Mouse (Mus musculus): ENCODE data around the gene Dars2. TPM values are rescaled to one million over a fixed set of nuclear protein-coding genes. Genes with fewer than 3 reads are reported as not detected.
"Not testable (repeated sequence)": the region's sequence is repeated elsewhere in the genome, so short reads cannot be mapped to it uniquely, and the experiment has no call there.

The Dars2 gene
- total RNA-seq, 1 experiment from 2014 or later, result 11.5 TPM

DNA sequence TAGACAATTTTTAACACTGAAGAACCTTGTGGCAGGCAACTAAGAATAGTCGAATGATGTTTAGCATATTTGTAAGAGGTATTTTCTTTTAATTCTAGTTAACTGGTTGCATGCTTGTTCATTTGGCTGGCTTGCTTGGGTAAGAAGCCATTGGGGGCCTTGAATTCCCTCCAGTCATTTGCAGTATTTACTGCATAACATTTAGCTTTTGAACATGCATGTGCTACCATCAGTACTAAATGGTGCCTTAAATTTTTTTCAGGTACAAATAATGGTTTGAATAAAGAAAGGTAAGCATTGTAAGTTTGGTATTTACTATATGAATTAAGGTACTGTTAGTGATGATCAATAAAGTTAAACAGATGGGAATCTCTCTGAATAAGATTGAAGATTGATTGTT, 33.4 kb downstream of the Dars2 start:
- ATAC-seq (ENCODE audit: extremely low read depth, insufficient number of reproducible peaks, low FRiP score, poor library complexity, severe bottlenecking), result no peak

DNA sequence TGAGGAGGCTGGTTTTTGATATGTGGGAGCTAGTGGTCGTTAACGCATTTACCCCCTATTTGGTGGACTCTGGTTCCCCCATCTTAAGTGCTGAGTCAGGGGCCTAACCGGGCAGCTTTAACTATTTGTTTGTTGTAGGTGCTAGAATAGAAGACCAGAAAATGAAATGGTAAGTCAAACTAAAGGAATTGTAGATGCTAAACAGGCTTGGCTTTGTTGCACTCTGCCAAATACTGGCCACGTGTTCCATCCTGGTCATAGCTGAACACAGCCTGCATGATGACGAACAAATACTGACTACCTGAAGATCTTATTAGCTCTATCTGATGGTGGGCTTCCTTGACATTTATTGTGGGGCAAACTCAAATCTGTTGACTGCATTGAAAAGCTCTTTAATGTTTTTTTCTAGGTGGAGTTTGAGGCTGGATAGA, 34.0 kb downstream of the Dars2 start:
- no peak for ATAC-seq (ENCODE audit: extremely low read depth, insufficient number of reproducible peaks, low FRiP score, poor library complexity, severe bottlenecking)

DNA sequence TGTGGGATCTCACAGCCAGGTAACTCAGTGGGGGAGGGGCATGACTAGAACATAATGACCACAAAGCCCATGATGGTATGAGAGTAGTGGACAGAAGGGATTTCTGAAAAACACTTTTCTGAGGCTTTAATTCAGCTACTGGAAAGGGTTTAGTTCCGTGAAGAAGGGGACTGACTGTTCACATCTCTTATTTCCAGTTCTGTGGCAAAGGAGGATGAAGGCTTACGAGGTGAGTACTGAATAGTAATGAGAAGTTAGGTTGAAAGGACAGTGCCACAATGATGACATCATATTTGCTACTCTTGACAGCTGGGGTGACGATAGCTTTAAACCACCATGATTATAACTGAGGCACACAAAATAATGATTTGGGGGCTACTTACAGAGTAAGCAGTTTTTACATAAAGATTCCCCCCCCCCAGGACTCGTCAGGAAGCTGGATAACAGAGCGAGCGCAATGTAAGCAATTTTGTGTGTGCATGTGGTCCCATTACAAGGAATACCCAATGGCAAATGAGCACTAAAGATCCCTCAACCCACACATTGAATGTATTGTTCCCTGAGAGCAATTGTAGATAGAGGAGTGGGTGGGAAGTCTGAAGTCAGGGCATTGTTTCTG, 34.6 kb downstream of the Dars2 start:
- no peak for ATAC-seq (ENCODE audit: extremely low read depth, insufficient number of reproducible peaks, low FRiP score, poor library complexity, severe bottlenecking)

DNA sequence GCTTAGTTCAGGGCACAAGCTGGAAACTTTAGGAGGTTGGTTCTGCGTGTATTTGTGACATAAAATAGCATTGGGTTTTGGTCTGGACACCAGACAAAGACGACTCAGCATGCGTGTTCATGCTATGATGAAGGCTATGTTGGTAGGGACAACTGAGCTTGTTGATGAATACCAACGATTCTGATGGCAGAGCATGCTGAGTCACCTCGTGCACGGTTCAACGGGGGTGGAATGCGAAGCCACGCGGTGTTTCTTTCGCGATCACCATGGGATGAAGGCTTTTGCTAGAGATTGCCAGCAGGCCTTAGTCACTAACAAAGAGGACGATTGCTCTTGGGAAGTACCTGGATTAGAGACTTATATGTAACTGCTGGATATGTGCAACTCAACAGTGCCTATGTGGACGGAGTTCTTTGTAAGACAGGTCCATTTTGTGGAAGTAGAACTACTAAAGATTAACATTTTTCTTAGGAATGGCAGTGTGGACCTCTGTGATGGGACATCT, 35.1 kb downstream of the Dars2 start:
- ATAC-seq (ENCODE audit: extremely low read depth, insufficient number of reproducible peaks, low FRiP score, poor library complexity, severe bottlenecking), result peak; percentile 9

DNA sequence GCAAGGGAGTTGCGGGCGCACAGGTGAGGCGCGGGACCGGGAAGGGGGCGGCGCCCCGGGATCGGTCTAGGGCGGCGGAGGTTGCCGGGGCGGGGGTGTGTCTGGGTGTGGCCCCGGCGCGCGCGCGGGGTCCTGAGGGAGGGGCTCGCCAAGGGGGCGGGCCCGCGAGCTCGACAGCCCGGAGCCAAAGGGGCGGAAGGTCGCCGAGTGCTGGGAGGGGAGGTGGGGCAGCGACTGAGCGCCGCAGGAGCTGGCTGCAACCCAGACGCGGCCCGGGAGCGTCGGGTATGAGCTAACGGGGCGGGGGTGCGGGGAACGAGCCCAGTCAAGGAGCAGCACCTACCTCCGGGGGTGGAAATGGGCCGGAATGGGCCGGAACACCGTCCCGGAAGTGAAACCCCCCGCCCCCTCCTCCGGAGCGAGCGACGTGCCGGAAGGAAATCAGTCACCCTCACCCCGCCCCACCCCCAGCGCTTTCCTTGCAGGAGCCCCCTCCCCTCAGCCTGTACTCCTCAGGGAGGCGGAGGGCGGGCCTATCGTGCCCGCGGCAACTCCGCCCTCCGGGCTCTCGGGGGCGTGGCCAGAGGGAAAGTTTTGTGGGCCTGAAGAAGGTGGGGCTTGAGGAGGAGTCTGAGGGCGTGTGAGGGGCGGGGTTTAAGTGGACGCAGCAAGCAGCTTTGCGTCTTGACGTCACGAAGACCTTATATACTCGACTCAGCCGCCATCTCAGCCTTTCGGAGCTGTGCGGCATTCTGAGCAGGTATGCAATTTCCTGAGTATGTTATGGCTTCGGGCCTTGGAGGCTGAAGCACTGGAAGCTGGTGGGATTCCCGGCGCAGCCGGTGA, 35.8 kb downstream of the Dars2 start, which contains the start of gene Zbtb37:
Zbtb37 (minus strand) TSS at position 415 of the 846 bp plus-strand sequence.
- peak; percentile 91 for ATAC-seq (ENCODE audit: extremely low read depth, insufficient number of reproducible peaks, low FRiP score, poor library complexity, severe bottlenecking)

DNA sequence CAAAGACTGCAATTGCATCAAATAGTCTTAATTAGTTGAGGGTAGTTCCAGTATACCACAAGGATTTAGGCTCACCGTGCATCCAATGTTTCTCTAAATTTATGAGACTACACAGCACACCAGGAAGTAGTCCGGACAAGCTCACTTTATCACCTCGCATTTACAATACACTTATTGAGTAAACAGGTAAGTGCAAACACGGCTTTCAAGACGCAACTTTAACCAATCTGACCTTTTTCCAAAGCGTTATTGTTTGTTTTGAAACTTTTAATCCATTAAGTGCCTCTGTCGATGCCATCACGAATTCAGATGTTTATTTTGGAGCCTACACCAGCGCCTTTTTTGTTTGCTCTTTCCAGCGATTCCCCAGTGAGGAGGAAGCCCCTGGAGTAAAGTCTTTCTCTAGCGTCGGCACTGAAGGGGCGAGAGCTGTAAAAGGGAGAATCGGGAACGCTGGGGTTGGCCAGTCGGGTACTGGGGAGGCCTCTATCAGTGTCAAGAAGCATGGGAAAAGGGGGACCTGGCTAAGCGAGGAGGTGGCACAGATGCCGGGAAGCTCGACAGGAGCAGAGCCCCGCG, 36.5 kb downstream of the Dars2 start:
- ATAC-seq (ENCODE audit: extremely low read depth, insufficient number of reproducible peaks, low FRiP score, poor library complexity, severe bottlenecking), result no peak

DNA sequence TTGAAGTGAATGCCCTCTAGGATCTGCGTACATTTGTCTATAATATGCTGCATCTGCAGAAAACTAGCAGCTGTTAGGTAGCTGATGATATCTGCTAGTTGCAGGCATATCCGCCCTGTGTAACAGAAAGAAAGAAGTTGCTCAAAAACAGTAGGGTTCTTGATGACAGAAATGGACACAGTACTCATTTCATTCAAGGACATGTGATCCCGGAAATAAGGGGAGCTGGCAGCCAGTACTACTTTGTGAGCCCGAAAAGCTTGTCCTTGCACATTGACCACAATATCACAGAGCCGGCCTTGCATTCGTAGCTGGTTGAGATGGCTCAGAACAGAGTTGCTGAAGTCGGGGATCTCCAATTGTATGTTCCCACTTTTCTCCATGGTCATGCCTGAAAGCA, 38.1 kb downstream of the Dars2 start:
- no peak for ATAC-seq (ENCODE audit: extremely low read depth, insufficient number of reproducible peaks, low FRiP score, poor library complexity, severe bottlenecking)

DNA sequence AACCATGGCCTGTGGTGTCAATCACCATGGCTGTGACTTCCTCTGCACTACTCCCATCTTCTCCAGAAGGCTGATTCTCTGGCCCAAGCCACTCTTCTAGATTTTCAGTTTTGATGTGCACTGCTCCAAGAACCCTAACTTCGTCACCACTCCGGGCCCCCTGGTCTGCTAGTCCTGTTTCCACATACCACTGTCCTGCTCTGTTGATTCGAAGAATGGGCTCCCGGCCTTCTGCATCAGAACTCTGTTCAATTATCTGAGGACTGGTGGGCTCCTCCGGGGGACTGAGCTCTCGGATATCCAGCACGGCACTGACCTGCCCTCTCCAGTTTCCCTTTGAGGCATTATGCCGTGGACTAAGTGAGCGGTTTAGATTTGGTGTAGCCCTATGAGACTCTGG, 38.6 kb downstream of the Dars2 start:
- no peak for ATAC-seq (ENCODE audit: extremely low read depth, insufficient number of reproducible peaks, low FRiP score, poor library complexity, severe bottlenecking)

DNA sequence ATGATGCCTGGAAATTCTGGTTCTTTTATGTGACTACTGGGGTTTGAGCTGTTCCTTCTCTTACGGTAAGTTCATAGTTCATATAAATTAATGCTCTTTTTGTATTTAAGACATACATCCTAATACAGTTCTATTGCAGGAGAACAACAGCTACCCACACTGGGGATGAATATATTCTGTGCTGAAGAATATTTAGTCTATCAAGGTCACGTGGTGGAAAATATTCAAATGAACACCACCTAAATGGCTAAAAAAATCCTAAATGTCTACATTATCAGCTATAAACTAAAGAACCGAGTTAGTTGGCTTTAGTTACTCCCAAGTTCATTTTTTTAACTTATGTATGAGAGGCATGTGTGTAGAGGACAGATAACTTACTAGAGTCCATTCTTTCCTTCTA, 40.4 kb downstream of the Dars2 start:
- no peak for ATAC-seq (ENCODE audit: extremely low read depth, insufficient number of reproducible peaks, low FRiP score, poor library complexity, severe bottlenecking)

DNA sequence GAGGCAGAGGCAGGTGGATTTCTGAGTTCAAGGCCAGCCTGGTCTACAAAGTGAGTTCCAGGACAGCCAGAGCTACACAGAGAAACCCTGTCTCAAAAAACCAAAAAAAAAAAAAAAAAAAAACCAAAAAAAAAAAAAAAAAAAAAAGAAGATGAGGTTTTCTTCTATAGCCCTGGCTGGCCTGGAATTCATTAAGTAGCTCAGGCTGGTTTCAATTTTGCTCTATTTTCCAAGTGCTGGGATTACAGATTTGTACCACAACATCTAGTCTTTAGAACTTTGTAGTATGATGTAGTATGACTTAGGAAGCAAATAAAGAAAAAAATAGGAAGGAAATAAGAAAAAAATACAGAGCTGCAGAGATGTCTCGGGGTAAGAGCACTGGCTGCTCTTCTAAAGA, 42.0 kb downstream of the Dars2 start:
- ATAC-seq (ENCODE audit: extremely low read depth, insufficient number of reproducible peaks, low FRiP score, poor library complexity, severe bottlenecking), result not testable (repeated sequence)

DNA sequence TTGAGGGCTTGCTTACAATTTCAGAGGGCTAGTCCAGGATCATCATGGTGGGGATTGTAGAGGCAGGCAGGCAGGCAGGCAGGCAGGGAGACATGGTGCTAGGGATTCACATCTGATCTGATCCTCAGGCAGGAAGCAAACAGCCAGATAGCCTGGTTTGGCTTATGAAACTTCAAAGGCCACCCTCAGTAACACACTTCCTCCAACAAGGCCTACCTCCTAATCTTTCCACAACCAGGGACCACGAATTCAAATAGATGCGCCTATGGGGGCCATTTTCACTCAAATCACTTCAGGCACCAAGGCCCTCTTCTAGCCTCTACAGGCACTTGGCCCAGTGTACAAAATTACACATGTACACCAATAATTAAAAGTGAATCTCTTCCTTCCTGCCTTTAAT, 43.3 kb downstream of the Dars2 start:
- no peak for ATAC-seq (ENCODE audit: extremely low read depth, insufficient number of reproducible peaks, low FRiP score, poor library complexity, severe bottlenecking)

DNA sequence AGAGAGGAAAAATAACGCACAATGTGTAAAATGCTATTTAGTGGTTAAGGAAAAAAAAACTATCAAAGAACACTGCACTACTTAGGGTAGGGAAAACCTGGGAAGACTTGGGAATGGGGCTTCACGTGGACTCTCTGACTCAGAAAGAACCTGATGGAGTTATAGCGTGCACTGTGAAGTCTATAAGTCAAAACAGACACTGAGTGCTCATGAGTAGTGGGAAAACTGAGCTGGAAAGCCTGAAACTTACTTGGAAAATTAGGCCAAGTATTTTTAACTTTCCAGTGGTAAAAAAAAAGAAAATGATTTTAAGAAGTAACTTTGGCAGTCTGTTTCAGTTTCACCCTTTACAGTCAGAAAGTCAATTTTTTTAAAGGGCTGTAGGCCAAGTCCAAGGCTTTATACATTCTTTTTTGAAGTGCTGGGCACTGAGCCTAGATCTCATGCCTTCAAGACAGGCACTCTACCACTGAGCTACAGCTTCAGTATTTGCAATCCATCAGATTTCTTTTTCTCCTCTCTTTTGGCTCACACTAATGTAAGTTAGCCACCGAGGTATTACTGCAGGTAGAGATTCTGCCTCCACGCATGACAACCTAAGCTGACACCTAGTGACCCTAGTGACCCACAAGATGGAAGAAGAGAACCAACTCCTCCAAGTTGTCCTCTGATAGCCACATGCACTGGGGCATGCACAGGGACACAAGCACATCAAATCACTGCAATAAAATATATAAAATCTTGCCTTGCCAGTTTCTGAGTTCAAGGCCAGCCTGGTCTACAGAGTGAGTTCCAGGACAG, 44.8 kb downstream of the Dars2 start:
- ATAC-seq (ENCODE audit: extremely low read depth, insufficient number of reproducible peaks, low FRiP score, poor library complexity, severe bottlenecking), result no peak

DNA sequence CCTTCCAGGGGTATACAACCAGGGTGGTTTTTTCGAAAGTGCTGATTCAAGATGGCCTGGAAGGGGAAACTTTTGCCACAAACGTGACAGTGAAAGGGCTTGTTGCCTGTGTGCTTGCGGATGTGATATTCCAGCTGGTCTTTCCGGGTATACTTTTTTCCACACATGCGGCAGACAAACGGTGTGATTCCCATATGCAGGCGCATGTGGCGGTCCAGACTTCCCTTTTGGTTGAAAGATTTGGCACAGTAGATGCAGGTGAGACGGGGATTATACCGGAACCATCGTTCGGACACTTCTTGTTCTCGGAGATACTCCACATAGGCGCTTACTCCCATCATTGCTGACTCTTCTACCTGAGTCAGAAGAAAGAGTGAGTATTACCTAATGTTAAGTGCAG, 50.4 kb downstream of the Dars2 start:
- ATAC-seq (ENCODE audit: extremely low read depth, insufficient number of reproducible peaks, low FRiP score, poor library complexity, severe bottlenecking), result no peak

DNA sequence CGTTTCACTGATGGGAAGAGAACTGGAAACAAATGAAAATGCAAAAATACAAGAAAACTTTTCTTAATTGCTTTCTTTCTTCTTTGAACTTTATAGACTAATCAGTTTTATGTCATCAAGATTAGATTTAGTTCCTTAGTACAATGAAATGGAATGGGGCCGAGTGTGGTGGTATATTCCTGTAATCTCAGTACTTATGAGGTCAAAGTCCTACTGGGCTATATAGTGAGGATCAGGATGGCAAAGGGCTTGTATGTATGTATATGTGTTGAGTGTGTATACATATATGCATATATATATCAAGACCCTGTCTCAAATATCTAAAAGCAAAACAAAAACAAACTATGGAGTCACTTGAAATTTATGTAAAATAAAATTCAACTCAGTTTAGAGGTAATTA, 54.1 kb downstream of the Dars2 start:
- ATAC-seq (ENCODE audit: extremely low read depth, insufficient number of reproducible peaks, low FRiP score, poor library complexity, severe bottlenecking), result no peak

DNA sequence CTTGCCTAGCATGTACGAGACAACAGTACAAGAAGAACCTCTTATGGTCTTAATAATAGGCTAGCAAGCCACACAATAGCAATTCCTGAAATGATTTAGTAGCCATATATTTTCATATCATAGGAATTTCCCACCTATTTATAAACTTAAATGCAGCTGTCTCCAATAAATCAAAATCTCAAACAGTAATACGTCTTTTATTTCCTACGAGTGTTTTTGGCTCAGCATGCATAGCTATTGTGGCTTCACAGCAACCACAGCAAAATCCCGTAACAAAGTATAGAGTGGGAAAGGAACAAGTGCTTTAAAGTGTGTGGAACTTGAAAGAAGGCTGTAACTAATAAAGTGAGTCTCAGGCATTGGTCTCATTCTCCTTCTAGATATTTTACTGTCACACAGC, 60.0 kb downstream of the Dars2 start:
- no peak for ATAC-seq (ENCODE audit: extremely low read depth, insufficient number of reproducible peaks, low FRiP score, poor library complexity, severe bottlenecking)

DNA sequence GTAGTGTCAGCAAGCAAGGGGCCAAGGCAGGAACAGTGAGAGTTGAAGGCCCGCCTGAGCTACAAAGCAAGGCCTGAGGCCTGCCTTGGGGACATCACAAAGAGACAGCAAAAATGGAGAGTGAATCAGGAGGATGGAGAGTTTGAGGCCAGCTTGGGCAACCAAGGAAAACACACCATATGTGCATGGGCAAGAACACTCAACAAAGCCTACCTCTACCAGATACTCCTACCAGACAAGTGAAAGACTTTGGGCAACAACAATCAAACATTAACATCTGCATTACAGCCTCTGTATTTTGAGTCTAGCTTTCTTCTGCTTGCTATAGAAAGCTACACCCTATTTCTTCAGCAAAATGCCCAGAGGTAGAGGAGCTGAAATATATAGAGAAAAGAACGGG, 62.4 kb downstream of the Dars2 start:
- ATAC-seq (ENCODE audit: extremely low read depth, insufficient number of reproducible peaks, low FRiP score, poor library complexity, severe bottlenecking), result no peak

DNA sequence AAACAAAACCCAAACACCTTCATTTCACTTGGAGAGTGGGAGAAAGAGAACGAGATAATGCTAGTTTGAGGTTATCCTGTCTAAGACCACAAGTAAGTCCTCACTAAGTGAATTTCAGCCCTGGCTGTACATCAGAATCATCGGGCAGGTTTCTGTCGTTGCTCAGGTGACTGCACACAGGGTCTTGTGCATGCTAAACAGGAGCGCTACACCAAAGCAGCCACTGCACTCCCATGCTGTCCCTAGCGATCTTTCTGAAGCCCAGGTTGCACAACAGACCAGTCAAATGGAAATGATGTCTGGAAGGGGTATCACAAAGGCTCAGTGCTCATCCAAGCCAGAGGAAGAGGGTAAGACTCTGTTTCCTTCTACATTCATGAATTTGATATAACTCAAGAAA, 64.0 kb downstream of the Dars2 start:
- no peak for ATAC-seq (ENCODE audit: extremely low read depth, insufficient number of reproducible peaks, low FRiP score, poor library complexity, severe bottlenecking)

DNA sequence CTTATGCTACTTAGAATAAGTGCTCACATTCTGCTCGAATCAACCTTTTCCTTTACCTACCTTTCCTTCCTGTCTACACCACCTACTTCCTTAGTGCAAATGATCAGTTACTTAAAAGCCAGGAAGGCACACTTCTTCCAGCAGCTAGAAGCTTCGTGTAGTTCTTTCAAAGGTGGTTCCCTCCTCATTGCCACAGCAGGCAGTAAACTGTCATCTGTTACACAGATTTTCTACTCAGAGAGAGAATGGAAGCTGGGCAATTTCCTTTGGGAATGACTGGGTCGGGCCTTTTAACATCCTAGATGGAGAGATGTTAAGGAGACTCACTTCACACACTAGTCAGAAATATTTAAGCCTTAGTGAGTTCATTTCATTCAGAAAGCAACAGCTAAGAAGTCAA, 64.9 kb downstream of the Dars2 start:
- ATAC-seq (ENCODE audit: extremely low read depth, insufficient number of reproducible peaks, low FRiP score, poor library complexity, severe bottlenecking), result no peak

DNA sequence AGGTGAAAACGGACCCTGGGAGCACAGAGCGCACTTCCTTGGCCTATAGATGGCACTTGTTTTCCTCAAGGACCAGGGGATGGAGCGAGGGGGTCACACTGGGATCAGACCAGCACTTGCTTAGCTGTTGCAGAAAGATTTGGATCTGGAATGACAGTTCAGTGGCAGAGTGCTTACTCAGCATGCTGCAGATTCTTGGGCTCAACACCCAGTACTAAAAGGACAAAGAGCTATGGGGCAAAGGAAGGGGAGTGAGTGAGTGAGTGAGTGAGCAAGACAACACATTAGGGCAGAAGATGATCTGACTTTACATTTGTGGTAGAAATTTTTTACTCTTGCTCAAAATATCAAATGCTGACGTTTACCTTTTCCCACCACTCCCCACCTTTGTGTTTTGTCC, 65.5 kb downstream of the Dars2 start:
- ATAC-seq (ENCODE audit: extremely low read depth, insufficient number of reproducible peaks, low FRiP score, poor library complexity, severe bottlenecking), result no peak
